Mouse (Mus musculus): ENCODE measurements around the gene Tia1.

The Tia1 gene

DNA sequence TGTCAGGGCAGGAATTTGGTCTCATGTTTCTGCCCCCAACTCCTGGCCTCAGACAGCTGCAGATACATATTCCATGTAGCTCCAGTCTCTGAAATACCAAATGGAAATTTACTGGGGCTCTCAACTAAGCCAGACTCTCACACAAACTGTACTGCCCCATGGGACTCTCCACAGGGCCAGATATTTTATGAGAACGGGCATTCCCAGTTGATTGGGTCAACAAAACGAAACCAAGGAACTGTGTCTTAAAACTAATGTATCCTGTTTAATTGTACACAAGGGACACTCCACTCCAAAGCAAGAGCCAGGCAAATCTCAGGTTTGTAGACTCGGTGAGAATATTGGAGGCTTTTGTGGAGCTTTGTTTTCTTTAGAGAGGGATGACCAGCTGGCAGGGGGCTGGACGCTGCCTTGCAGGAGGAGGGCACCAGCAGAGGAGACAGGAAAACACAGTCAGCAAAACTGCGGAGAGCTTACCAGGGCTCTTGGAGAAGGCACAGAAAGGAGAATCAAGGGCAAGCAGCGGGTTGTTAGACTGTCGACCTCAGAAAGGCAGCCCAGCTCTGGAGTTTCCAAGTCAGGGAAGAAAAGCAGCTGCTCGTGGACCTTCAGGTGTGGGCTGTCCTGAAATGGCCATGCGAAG is 76.3 kb downstream of the Tia1 start:
- no peak for DNase-seq (ENCODE audit: low read depth, low spot score)

DNA sequence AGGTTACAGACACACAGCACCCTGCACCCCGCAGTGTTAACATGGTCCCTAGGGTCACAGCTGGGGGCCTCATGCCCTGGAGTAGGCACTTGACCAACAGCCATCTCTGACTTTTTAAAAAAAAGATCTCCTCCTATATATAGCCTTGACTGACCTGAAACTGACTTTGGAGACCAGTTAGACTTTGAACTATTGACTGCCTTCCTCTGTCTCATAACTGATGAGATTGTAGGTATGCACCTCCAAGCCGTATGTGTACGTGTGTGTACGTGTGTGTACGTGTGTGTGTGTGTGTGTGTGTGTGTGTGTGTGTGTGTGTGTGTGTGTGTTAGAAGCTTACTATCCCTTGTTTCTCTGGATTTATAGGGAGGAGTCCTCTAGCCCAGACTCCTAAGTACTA is 77.9 kb downstream of the Tia1 start:
- DNase-seq (ENCODE audit: low read depth, low spot score), result no peak

All from ZHBTc4 (cell line).